Mouse (Mus musculus): ENCODE measurements at regions not wholly inside any gene's neighbourhood (a gene's known extent, or its start where the extent isn't known, plus 50 kb on each side); places are given as distances from the start of the nearest gene placed in this dataset.

DNA sequence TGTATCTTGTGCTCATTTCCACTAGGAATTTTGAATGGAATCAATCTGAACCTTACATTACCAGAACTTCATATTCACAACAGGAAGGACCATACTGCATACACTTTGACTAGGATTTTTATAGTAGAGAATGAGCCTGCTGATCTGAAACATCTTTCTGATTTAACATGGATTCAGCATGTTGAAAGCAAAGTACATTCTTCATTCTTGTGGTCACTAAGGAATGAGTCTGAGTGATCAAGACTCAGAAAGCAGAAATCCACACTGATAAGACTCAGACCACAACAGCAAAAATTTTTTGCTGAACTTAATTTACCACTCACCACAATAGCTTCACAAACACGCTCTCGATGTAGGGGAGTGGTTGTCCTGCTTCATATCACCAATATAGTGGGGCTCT lies 309.2 kb upstream of the Nectin3 start:
- TF ChIP-seq CTCF (IDR thresholded peaks at IDR 0.05; ENCODE audit: borderline replicate concordance, insufficient read depth, low read length) (no peak), POLR2A (IDR thresholded peaks at IDR 0.05; ENCODE audit: low read depth, low read length) (no peak)

Measured in embryonic fibroblast, embryonic 13.5 days (primary cell).